Mouse (Mus musculus) limb, embryonic 14.5 days (tissue): ENCODE results near the gene Plce1. TPM values are rescaled to one million over a fixed set of nuclear protein-coding genes. Genes with fewer than 3 reads are reported as not detected.

Experiments
- ATAC-seq: fragments of 200-750 bp; cut with Nextera tagmentation; 2 replicates; pipeline ENCODE4 v1.8.0; 2017; ENCODE audit warnings: low read depth, moderate number of reproducible peaks, moderate TSS enrichment; ENCODE audit not compliant: low FRiP score
- DNase-seq: peaks from one replicate; pipeline ENCODE4 v3.0.0-alpha.2; 2015; ENCODE audit warnings: low spot score
- H3K27ac ChIP-seq: fragments of 300-500 bp; sonication (generic); replicated peaks from 2 replicates; pipeline ENCODE4 v1.5.1; 2014; ENCODE audit warnings: low read depth, mild to moderate bottlenecking, low read length, moderate library complexity, mixed read lengths
- H3K27me3 ChIP-seq: fragments of 300-500 bp; sonication (generic); 2 replicates; pipeline ENCODE4 v1.6.1; 2014; ENCODE audit warnings: low read length, mixed read lengths; ENCODE audit not compliant: control insufficient read depth, insufficient read depth
- H3K36me3 ChIP-seq: fragments of 300-500 bp; sonication (generic); 2 replicates; pipeline ENCODE4 v1.6.1; 2014; ENCODE audit warnings: mild to moderate bottlenecking, low read length, moderate library complexity, mixed read lengths; ENCODE audit not compliant: control insufficient read depth, insufficient read depth
- H3K4me1 ChIP-seq: fragments of 300-500 bp; sonication (generic); 2 replicates; pipeline ENCODE4 v1.6.1; 2014; ENCODE audit warnings: antibody characterized with exemption, low read length, mixed read lengths; ENCODE audit not compliant: control insufficient read depth, insufficient read depth
- H3K4me2 ChIP-seq: fragments of 300-500 bp; sonication (generic); replicated peaks from 2 replicates; pipeline ENCODE4 v1.6.1; 2014; ENCODE audit warnings: low read depth, mild to moderate bottlenecking, low read length, moderate library complexity; ENCODE audit not compliant: severe bottlenecking
- H3K4me3 ChIP-seq: fragments of 300-500 bp; sonication (generic); replicated peaks from 2 replicates; pipeline ENCODE4 v1.5.1; 2014; ENCODE audit warnings: low read length
- H3K9ac ChIP-seq: fragments of 300-500 bp; sonication (generic); 2 replicates; pipeline ENCODE4 v1.6.1; 2014; ENCODE audit warnings: mild to moderate bottlenecking, low read depth, low read length, moderate library complexity; ENCODE audit not compliant: severe bottlenecking
- H3K9me3 ChIP-seq: fragments of 300-500 bp; sonication (generic); 2 replicates; pipeline ENCODE4 v1.6.1; 2016; ENCODE audit warnings: low read length; ENCODE audit not compliant: control insufficient read depth
- POLR2A ChIP-seq: fragments of 200-500 bp; IDR thresholded peaks from 2 replicates; pipeline ENCODE4 v1.8.0; 2012; ENCODE audit warnings: inconsistent platforms, mild to moderate bottlenecking, moderate library complexity, borderline replicate concordance; ENCODE audit not compliant: insufficient read depth, insufficient read length; ENCODE audit errors: extremely low read depth
- WGBS: fragments of 180-500 bp; shearing (Covaris S2); extraction: QIAGEN DNeasy Blood & Tissue Kit; methylation state at CpG from one replicate; pipeline ENCODE4 v1.1.7; 2014; 5-methylcytosine and 5-hydroxymethylcytosine counted together
- polyA plus RNA-seq, 2 experiments: library from polyadenylated mRNA; depleted of rRNA in 1 of 2; stranded (reverse) in 1 of 2; unstranded in 1 of 2; fragments of >200 nt; fragmentation: Nextera tagmentation in 1 of 2; extraction: Ambion mirVana in 1 of 2; gene quantifications; 2 replicates each; pipeline versions ENCODE4 v1.2.1 to v1.2.3; 2012 to 2014

Plce1 gene
- polyA plus RNA-seq, 2 experiments = 12.6 to 13.3 TPM

GRCm38 (mm10) chr19:38678655-38679054 lies 197.7 kb downstream of the Plce1 start:
- peak; percentile 41 for DNase-seq
- WGBS = 66% methylated on average over 5 of the region's 5 CpGs
- peaks cover 9% of the 10 kb centered on the region for H3K4me1 ChIP-seq

GRCm38 (mm10) chr19:38679520-38679919 lies 198.6 kb downstream of the Plce1 start:
- Histone ChIP-seq H3K9ac (no peak overlapping the region), H3K4me3 (no peak overlapping the region), H3K9me3 (no peaks in the 10 kb centered on the region), H3K27me3 (no peaks in the 10 kb centered on the region), H3K27ac (no peak overlapping the region), H3K4me2 (no peak overlapping the region), H3K4me1 (peaks cover 7% of the 10 kb centered on the region), H3K36me3 (no peaks in the 10 kb centered on the region)
- TF ChIP-seq POLR2A = no peak
- DNase-seq = no peak
- WGBS = 85% methylated on average over 4 of the region's 4 CpGs
- no peak for ATAC-seq

More at GRCm38 (mm10) chr19:38678655-38679054, 197.7 kb downstream of the Plce1 start:
- Histone ChIP-seq H3K27me3 (no peaks in the 10 kb centered on the region), H3K9me3 (no peaks in the 10 kb centered on the region), H3K9ac (no peak overlapping the region), H3K4me3 (no peak overlapping the region), H3K36me3 (no peaks in the 10 kb centered on the region), H3K27ac (no peak overlapping the region), H3K4me2 (no peak overlapping the region)
- 0 out of 2 replicates have a peak, but pooled peaks have one; percentile 41 for ATAC-seq
- TF ChIP-seq POLR2A = no peak

DNA sequence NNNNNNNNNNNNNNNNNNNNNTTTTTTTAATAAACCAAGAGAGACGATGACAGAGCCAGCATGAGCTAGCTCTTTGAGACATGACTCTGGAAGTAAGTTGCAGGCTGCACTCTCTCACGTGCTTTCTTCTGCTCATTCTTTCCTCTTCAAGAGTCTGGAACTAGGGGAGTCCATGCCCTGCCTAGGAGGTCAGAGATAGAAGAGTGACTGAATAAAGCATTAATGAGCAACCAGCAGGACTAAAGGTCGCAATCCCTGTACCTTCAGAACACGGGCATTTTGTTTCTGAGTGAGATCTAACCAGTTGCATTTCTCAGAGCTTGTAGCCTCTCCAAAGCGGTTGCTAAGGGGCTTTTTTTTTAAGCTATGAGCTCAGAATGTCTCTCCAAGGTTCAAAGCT lies 206.4 kb downstream of the Plce1 start:
- Histone ChIP-seq H3K9ac (no peak overlapping the region), H3K27ac (no peak overlapping the region), H3K4me2 (no peak overlapping the region), H3K4me1 (peaks cover 4% of the 10 kb centered on the region; the same call in 1 of the 2 replicates), H3K36me3 (no peaks in the 10 kb centered on the region), H3K4me3 (no peak overlapping the region), H3K27me3 (no peaks in the 10 kb centered on the region), H3K9me3 (no peaks in the 10 kb centered on the region)
- no peak for DNase-seq
- no peak for TF ChIP-seq POLR2A
- no peak for ATAC-seq
- 61% methylated on average over 5 of the region's 5 CpGs for WGBS

DNA sequence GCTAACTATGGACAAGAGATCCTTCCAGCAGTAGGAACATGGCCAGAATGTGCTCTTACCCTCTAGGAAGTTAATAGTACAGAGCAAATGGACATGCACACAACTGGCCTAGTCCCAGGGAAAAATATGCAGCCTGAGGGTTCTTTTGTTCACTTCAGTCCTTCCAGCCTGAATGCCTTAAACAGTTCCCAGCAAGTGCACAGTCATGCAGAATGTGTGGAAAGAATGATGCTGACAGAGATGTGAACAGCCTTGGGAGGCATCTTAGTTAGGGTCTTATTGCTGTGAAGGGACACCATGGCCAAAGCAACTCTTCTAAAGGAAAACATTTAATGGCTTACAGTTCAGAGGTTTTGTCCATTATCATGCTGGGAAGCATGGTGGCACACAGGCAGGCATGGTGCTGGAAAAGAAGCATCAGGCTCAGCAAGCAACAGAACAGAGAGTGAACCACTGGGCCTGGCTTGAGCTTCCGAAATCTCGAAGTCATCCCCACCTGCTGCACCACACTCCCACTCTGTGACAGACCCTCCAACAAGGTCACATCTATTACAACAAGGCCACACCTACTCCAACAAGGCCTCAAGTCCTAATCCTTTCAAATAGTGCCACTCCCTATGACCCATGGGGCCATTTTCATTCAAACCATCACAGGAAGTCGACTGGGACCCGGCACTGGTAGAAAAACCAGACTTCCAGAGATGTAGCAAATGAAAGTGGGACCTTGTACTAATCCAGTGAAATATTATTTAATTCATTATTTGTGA lies 208.0 kb downstream of the Plce1 start:
- no peak overlapping the region for H3K27ac ChIP-seq
- no peak for DNase-seq
- H3K4me2 ChIP-seq = no peak overlapping the region
- H3K27me3 ChIP-seq = no peaks in the 10 kb centered on the region
- WGBS = 85% methylated on average over 4 of the region's 4 CpGs
- TF ChIP-seq POLR2A = no peak
- H3K9ac ChIP-seq = no peak overlapping the region
- ATAC-seq = no peak
- H3K4me3 ChIP-seq = no peak overlapping the region
- no peaks in the 10 kb centered on the region for H3K36me3 ChIP-seq
- H3K4me1 ChIP-seq = no peaks in the 10 kb centered on the region
- H3K9me3 ChIP-seq = no peaks in the 10 kb centered on the region

- Histone ChIP-seq H3K36me3 (no peaks in the 10 kb centered on the region), H3K9me3 (no peaks in the 10 kb centered on the region), H3K4me1 (no peaks in the 10 kb centered on the region), H3K4me3 (no peak overlapping the region), H3K4me2 (no peak overlapping the region), H3K27ac (no peak overlapping the region), H3K27me3 (no peaks in the 10 kb centered on the region), H3K9ac (no peak overlapping the region)
- TF ChIP-seq POLR2A = no peak
- ATAC-seq = no peak
- 75% methylated on average over 2 of the region's 2 CpGs for WGBS
- no peak for DNase-seq
Measured at GRCm38 (mm10) chr19:38690276-38690675, 209.4 kb downstream of the Plce1 start.
